Mouse (Mus musculus) G1E (cell line): ENCODE measurements at regions not wholly inside any gene's neighbourhood (a gene's known extent, or its start where the extent isn't known, plus 50 kb on each side); places are given as distances from the start of the nearest gene placed in this dataset.
A peak's percentile ranks its signal among the peaks of the same experiment; 100 is the strongest.
"Not testable (repeated sequence)": the region's sequence is repeated elsewhere in the genome, so short reads cannot be mapped to it uniquely, and the experiment has no call there.

Source experiments
- ATAC-seq: 2 replicates; pipeline ENCODE4 v1.8.0; 2016; ENCODE audit warnings: mild to moderate bottlenecking; ENCODE audit not compliant: insufficient number of reproducible peaks, poor library complexity, low FRiP score, severe bottlenecking; ENCODE audit errors: extremely low read depth
- DNase-seq: peaks from one replicate; pipeline ENCODE4 v3.0.0; 2012; ENCODE audit warnings: low spot score
- H3K27me3 ChIP-seq: 2 replicates; pipeline ENCODE4 v1.6.1; 2012; ENCODE audit warnings: mild to moderate bottlenecking, low read length, inconsistent platforms; ENCODE audit not compliant: insufficient read depth
- H3K36me3 ChIP-seq: replicated peaks from 2 replicates; pipeline ENCODE3; 2012; ENCODE audit warnings: mild to moderate bottlenecking, inconsistent platforms
- H3K4me1 ChIP-seq: 2 replicates; pipeline ENCODE4 v1.6.1; 2012; ENCODE audit warnings: low read depth, low read length, inconsistent platforms, mixed read lengths; ENCODE audit not compliant: insufficient read depth
- H3K4me3 ChIP-seq: 2 replicates; pipeline ENCODE4 v1.5.1; 2012; ENCODE audit warnings: low read depth, mild to moderate bottlenecking, inconsistent platforms, low read length, moderate library complexity, mixed read lengths
- H3K9me3 ChIP-seq: replicated peaks from 2 replicates; pipeline ENCODE4 v1.6.1; 2012; ENCODE audit warnings: inconsistent platforms
- CTCF ChIP-seq: IDR thresholded peaks from 2 replicates; pipeline ENCODE4 v1.5.1; 2012; ENCODE audit warnings: low read depth, low read length, inconsistent platforms, mixed read lengths
- GATA1 ChIP-seq: IDR thresholded peaks from 2 replicates; pipeline ENCODE4 v1.6.1; 2012; ENCODE audit warnings: borderline replicate concordance, low read length, inconsistent platforms, mixed read lengths
- GATA2 ChIP-seq: IDR thresholded peaks from 2 replicates; pipeline ENCODE4 v1.6.1; 2012; ENCODE audit warnings: low read depth, low read length, inconsistent platforms, borderline replicate concordance
- POLR2AphosphoS5 ChIP-seq: IDR thresholded peaks from 2 replicates; pipeline ENCODE4 v1.6.1; 2012; ENCODE audit warnings: low read depth, low read length, inconsistent platforms; ENCODE audit not compliant: insufficient replicate concordance
- TAL1 ChIP-seq: conservative IDR thresholded peaks from 2 replicates; pipeline ENCODE4 v1.6.1; 2012; ENCODE audit warnings: low read depth, low read length, inconsistent platforms, mixed read lengths

GRCm38 (mm10) chr3:31708367-31708766, 193.9 kb upstream of the Kcnmb2 start:
- H3K36me3 ChIP-seq, H3K9me3 ChIP-seq, ATAC-seq, H3K4me1 ChIP-seq, DNase-seq, H3K4me3 ChIP-seq, H3K27me3 ChIP-seq: not testable (repeated sequence)

DNA sequence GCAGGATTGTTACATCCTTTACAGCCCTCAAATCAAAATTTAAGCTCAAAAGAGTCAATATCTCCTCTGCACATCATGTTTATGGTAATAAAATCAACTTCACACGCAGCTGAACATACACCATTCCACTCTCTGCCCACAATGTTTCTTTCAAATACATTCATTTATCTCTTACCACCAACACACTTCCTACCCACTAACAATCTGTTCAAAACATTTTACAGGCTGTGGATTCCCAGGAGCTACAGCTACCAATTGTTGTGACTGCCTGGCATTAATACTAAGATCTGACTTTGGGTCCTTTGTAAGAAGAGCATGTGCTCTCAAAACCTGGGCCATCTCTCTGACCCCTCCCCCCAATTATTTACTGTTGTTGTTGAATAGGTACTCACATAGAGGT, 161.0 kb upstream of the Kcnmb2 start:
- TF ChIP-seq CTCF (no peak), POLR2AphosphoS5 (no peak), GATA2 (no peak), GATA1 (no peak), TAL1 (no peak)
- H3K4me3 ChIP-seq: no peak overlapping the region
- H3K9me3 ChIP-seq: no peaks in the 10 kb centered on the region
- H3K36me3 ChIP-seq: no peaks in the 10 kb centered on the region
- no peak for ATAC-seq
- H3K4me1 ChIP-seq: no peaks in the 10 kb centered on the region
- no peak for DNase-seq
- H3K27me3 ChIP-seq: no peaks in the 10 kb centered on the region

DNA sequence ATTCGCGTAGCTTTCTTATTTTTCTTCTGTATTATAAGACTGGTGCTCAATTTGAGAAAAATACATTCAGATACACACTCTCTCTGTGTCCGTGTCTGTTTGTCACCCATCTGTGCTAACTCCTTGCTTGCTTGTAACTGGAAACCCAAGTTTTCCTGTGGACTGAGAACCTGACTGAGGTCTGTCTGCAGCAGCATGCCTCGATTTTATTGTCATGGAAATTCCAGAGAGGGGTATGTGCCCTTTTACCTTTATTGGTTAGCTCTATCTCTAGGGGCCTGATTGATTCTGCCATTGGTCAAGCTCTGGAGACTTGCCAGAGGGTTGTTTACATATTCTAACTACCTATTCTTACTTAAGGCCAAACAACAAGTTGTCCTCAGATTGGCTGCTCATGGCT, 146.4 kb upstream of the Kcnmb2 start:
- DNase-seq: no peak
- H3K9me3 ChIP-seq: no peaks in the 10 kb centered on the region
- no peak for ATAC-seq
- no peaks in the 10 kb centered on the region for H3K36me3 ChIP-seq
- H3K4me1 ChIP-seq: no peaks in the 10 kb centered on the region
- TF ChIP-seq POLR2AphosphoS5 (no peak), GATA2 (no peak), TAL1 (no peak), GATA1 (no peak), CTCF (no peak)
- no peaks in the 10 kb centered on the region for H3K27me3 ChIP-seq
- no peak overlapping the region for H3K4me3 ChIP-seq

DNA sequence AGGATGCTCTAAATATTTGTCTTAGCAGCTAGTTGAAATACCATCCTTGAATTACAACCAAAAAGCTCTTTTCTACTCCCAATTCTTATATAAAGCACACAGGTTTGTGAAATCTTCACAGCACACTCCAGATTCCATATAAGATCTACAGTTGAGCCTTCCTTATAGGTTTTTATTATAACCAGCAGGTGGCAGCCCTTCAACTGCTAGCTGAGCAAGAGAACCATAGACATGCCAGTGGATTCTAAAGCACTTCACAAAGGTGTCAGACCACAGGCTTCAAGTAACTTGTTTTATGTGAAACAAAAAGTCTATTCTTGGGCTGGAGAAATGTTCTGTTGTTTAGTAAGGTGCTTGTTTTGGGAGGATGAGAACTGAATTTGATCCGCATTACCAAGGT, 133.1 kb upstream of the Kcnmb2 start:
- H3K27me3 ChIP-seq: no peaks in the 10 kb centered on the region
- H3K4me1 ChIP-seq: no peaks in the 10 kb centered on the region
- no peaks in the 10 kb centered on the region for H3K36me3 ChIP-seq
- peak; percentile 1 for DNase-seq
- TF ChIP-seq TAL1 (no peak), CTCF (no peak), GATA2 (no peak), GATA1 (no peak), POLR2AphosphoS5 (no peak)
- no peak overlapping the region for H3K4me3 ChIP-seq
- no peaks in the 10 kb centered on the region for H3K9me3 ChIP-seq
- ATAC-seq: no peak

- DNase-seq (no peak), ATAC-seq (no peak)
These were observed 111.9 kb upstream of the Kcnmb2 start for GRCm38 (mm10) chr3:31790342-31790970.

DNA sequence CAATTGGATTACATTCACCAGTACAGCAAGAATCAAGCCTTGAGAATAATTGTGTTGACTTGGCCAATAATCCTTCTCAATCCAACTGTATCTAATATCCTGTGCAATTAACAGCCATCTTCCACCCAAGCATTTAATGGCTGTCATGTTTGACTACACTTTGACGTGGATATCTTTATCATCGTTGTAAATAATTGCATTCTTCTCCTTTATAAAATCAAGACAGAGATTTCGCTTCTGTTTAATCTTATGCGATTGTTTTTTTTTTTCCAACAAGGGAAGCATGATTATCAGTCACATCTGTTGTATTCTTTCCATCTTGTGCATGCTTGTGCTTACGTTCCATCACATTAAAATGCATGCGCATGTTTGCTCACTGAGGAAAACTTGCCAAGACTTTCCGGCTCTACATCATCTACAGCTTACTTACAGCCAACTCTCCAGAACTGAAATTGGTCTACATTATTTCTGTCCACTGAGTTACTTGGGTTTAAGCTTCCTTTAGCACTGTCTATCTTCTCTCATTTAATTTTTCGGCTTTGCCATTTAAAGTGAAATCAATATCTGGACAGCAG, 108.8 kb upstream of the Kcnmb2 start:
- ATAC-seq: no peak
- no peaks in the 10 kb centered on the region for H3K9me3 ChIP-seq
- DNase-seq: no peak
- H3K4me3 ChIP-seq: no peak overlapping the region
- no peaks in the 10 kb centered on the region for H3K27me3 ChIP-seq
- no peaks in the 10 kb centered on the region for H3K4me1 ChIP-seq
- H3K36me3 ChIP-seq: no peaks in the 10 kb centered on the region
- no peak for TF ChIP-seq GATA2
- no peak for TF ChIP-seq GATA1
- TF ChIP-seq CTCF: no peak
- TF ChIP-seq POLR2AphosphoS5: no peak

More at GRCm38 (mm10) chr3:31790342-31790970, 111.9 kb upstream of the Kcnmb2 start:
- no peaks in the 10 kb centered on the region for H3K27me3 ChIP-seq
- no peak overlapping the region for H3K4me3 ChIP-seq
- no peak for TF ChIP-seq POLR2AphosphoS5
- TF ChIP-seq CTCF: no peak
- no peak for TF ChIP-seq GATA2
- TF ChIP-seq GATA1: no peak
- no peak for TF ChIP-seq TAL1
- no peaks in the 10 kb centered on the region for H3K4me1 ChIP-seq
- no peaks in the 10 kb centered on the region for H3K36me3 ChIP-seq
- no peaks in the 10 kb centered on the region for H3K9me3 ChIP-seq

DNA sequence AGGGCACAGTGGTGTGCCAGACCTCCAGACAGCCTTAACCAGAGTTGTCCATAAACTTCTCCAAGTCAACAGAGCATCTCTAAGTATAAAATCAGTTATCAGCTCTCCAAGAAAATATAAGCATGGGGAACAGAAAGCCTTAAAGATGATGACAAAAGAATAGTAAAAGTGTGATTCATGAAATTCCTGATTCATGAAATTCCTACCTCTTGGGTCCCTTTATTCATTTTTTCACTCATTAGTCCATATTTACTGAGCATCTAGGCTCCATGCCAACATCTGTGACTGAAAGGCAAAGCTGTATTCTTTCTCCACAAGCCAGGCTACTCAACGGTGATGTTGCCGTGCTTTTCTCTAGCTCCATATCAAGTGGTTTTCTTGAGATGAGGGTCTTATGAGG, 105.7 kb upstream of the Kcnmb2 start:
- no peak for TF ChIP-seq TAL1
- TF ChIP-seq GATA2: no peak
- TF ChIP-seq POLR2AphosphoS5: no peak
- TF ChIP-seq GATA1: no peak
- no peak for TF ChIP-seq CTCF
- DNase-seq: no peak
- ATAC-seq: no peak
- H3K36me3 ChIP-seq: no peaks in the 10 kb centered on the region
- H3K4me1 ChIP-seq: no peaks in the 10 kb centered on the region
- H3K4me3 ChIP-seq: no peak overlapping the region
- H3K9me3 ChIP-seq: no peaks in the 10 kb centered on the region
- H3K27me3 ChIP-seq: no peaks in the 10 kb centered on the region
